Mouse (Mus musculus): ENCODE measurements around the gene Wnt7a. TPM values are rescaled to one million over a fixed set of nuclear protein-coding genes. Genes with fewer than 3 reads are reported as not detected.

The Wnt7a gene
- polyA plus RNA-seq, 1 experiment from 2014 or later: 11.5 TPM

GRCm38 (mm10) chr6:91359672-91360370 is 51.3 kb downstream of the Wnt7a start:
- Histone ChIP-seq H3K9ac (ENCODE audit: low read length) (no peak overlapping the region), H3K4me3 (ENCODE audit: low read depth, low read length) (no peak overlapping the region), H3K36me3 (ENCODE audit: control insufficient read depth, insufficient read depth, low read length) (no peaks in the 10 kb centered on the region), H3K9me3 (ENCODE audit: control insufficient read depth, low read length) (no peaks in the 10 kb centered on the region), H3K4me1 (ENCODE audit: control insufficient read depth, insufficient read depth, low read length) (0 out of 2 replicates have a peak, but pooled peaks cover 3% of the 10 kb centered on the region), H3K27ac (ENCODE audit: low read depth, low read length) (no peak overlapping the region), H3K4me2 (ENCODE audit: low read depth) (no peak overlapping the region), H3K27me3 (ENCODE audit: control insufficient read depth, insufficient read depth, low read length) (no peaks in the 10 kb centered on the region)
- WGBS: 85% methylated on average over 7 of the region's 7 CpGs
- ATAC-seq (ENCODE audit: insufficient read depth, low FRiP score, low TSS enrichment) (no peak), DNase-seq (ENCODE audit: low spot score) (no peak)

GRCm38 (mm10) chr6:91358866-91359656 is 52.1 kb downstream of the Wnt7a start:
- no peak for DNase-seq (ENCODE audit: low spot score)
- Histone ChIP-seq H3K9ac (ENCODE audit: low read length) (no peak overlapping the region), H3K4me3 (ENCODE audit: low read depth, low read length) (no peak overlapping the region), H3K36me3 (ENCODE audit: control insufficient read depth, insufficient read depth, low read length) (no peaks in the 10 kb centered on the region), H3K9me3 (ENCODE audit: control insufficient read depth, low read length) (no peaks in the 10 kb centered on the region), H3K27me3 (ENCODE audit: control insufficient read depth, insufficient read depth, low read length) (no peaks in the 10 kb centered on the region), H3K4me2 (ENCODE audit: low read depth) (no peak overlapping the region), H3K27ac (ENCODE audit: low read depth, low read length) (no peak overlapping the region), H3K4me1 (ENCODE audit: control insufficient read depth, insufficient read depth, low read length) (0 out of 2 replicates have a peak, but pooled peaks cover 3% of the 10 kb centered on the region)
- ATAC-seq (ENCODE audit: insufficient read depth, low FRiP score, low TSS enrichment): no peak
- WGBS: 85% methylated on average over 6 of the region's 6 CpGs

GRCm38 (mm10) chr6:91358394-91358793 is 52.8 kb downstream of the Wnt7a start:
- ATAC-seq (ENCODE audit: insufficient read depth, low FRiP score, low TSS enrichment) (no peak), DNase-seq (ENCODE audit: low spot score) (no peak)
- H3K4me3 ChIP-seq (ENCODE audit: low read depth, low read length): no peak overlapping the region
- H3K27me3 ChIP-seq (ENCODE audit: control insufficient read depth, insufficient read depth, low read length): no peaks in the 10 kb centered on the region
- no peak overlapping the region for H3K4me2 ChIP-seq (ENCODE audit: low read depth)
- 62% methylated on average over 2 of the region's 2 CpGs for WGBS
- H3K9ac ChIP-seq (ENCODE audit: low read length): no peak overlapping the region
- H3K4me1 ChIP-seq (ENCODE audit: control insufficient read depth, insufficient read depth, low read length): 0 out of 2 replicates have a peak, but pooled peaks cover 3% of the 10 kb centered on the region
- no peaks in the 10 kb centered on the region for H3K36me3 ChIP-seq (ENCODE audit: control insufficient read depth, insufficient read depth, low read length)
- H3K27ac ChIP-seq (ENCODE audit: low read depth, low read length): no peak overlapping the region
- H3K9me3 ChIP-seq (ENCODE audit: control insufficient read depth, low read length): no peaks in the 10 kb centered on the region

GRCm38 (mm10) chr6:91357238-91357876 is 53.8 kb downstream of the Wnt7a start:
- Histone ChIP-seq H3K9me3 (ENCODE audit: control insufficient read depth, low read length) (no peaks in the 10 kb centered on the region), H3K4me3 (ENCODE audit: low read depth, low read length) (no peak overlapping the region), H3K9ac (ENCODE audit: low read length) (no peak overlapping the region), H3K27me3 (ENCODE audit: control insufficient read depth, insufficient read depth, low read length) (no peaks in the 10 kb centered on the region), H3K4me2 (ENCODE audit: low read depth) (no peak overlapping the region), H3K36me3 (ENCODE audit: control insufficient read depth, insufficient read depth, low read length) (no peaks in the 10 kb centered on the region), H3K27ac (ENCODE audit: low read depth, low read length) (no peak overlapping the region), H3K4me1 (ENCODE audit: control insufficient read depth, insufficient read depth, low read length) (0 out of 2 replicates have a peak, but pooled peaks cover 3% of the 10 kb centered on the region)
- ATAC-seq (ENCODE audit: insufficient read depth, low FRiP score, low TSS enrichment) (no peak), DNase-seq (ENCODE audit: low spot score) (no peak)
- 59% methylated on average over 13 of the region's 13 CpGs for WGBS

- no peaks in the 10 kb centered on the region for H3K9me3 ChIP-seq (ENCODE audit: control insufficient read depth, low read length)
- peaks cover 40% of the 10 kb centered on the region for H3K4me1 ChIP-seq (ENCODE audit: control insufficient read depth, insufficient read depth, low read length)
- peak overlapping the region; percentile 14; the same call in 1 of the 2 replicates for H3K9ac ChIP-seq (ENCODE audit: low read length)
- no peaks in the 10 kb centered on the region for H3K36me3 ChIP-seq (ENCODE audit: control insufficient read depth, insufficient read depth, low read length)
- ATAC-seq (ENCODE audit: insufficient read depth, low FRiP score, low TSS enrichment) (no peak), DNase-seq (ENCODE audit: low spot score) (no peak)
- H3K4me2 ChIP-seq (ENCODE audit: low read depth): no peak overlapping the region
- H3K4me3 ChIP-seq (ENCODE audit: low read depth, low read length): no peak overlapping the region
- H3K27ac ChIP-seq (ENCODE audit: low read depth, low read length): no peak overlapping the region
- H3K27me3 ChIP-seq (ENCODE audit: control insufficient read depth, insufficient read depth, low read length): no peaks in the 10 kb centered on the region
- 55% methylated on average over 9 of the region's 9 CpGs for WGBS
Measured at GRCm38 (mm10) chr6:91349620-91350019, 61.5 kb downstream of the Wnt7a start.

GRCm38 (mm10) chr6:91347721-91348120 is 63.4 kb downstream of the Wnt7a start:
- ATAC-seq (ENCODE audit: insufficient read depth, low FRiP score, low TSS enrichment): peak; percentile 46
- peak; percentile 66 for DNase-seq (ENCODE audit: low spot score)
- Histone ChIP-seq H3K4me3 (ENCODE audit: low read depth, low read length) (no peak overlapping the region), H3K9me3 (ENCODE audit: control insufficient read depth, low read length) (no peaks in the 10 kb centered on the region), H3K4me2 (ENCODE audit: low read depth) (no peak overlapping the region), H3K4me1 (ENCODE audit: control insufficient read depth, insufficient read depth, low read length) (peaks cover 46% of the 10 kb centered on the region), H3K36me3 (ENCODE audit: control insufficient read depth, insufficient read depth, low read length) (no peaks in the 10 kb centered on the region), H3K27me3 (ENCODE audit: control insufficient read depth, insufficient read depth, low read length) (no peaks in the 10 kb centered on the region), H3K27ac (ENCODE audit: low read depth, low read length) (peak overlapping the region; percentile 88), H3K9ac (ENCODE audit: low read length) (no peak overlapping the region)
- WGBS: 19% methylated on average over 7 of the region's 7 CpGs

- Histone ChIP-seq H3K4me3 (ENCODE audit: low read depth, low read length) (no peak overlapping the region), H3K36me3 (ENCODE audit: control insufficient read depth, insufficient read depth, low read length) (no peaks in the 10 kb centered on the region), H3K27me3 (ENCODE audit: control insufficient read depth, insufficient read depth, low read length) (no peaks in the 10 kb centered on the region), H3K27ac (ENCODE audit: low read depth, low read length) (peak overlapping the region; percentile 88), H3K9ac (ENCODE audit: low read length) (peak overlapping the region; percentile 39), H3K4me2 (ENCODE audit: low read depth) (no peak overlapping the region), H3K9me3 (ENCODE audit: control insufficient read depth, low read length) (no peaks in the 10 kb centered on the region), H3K4me1 (ENCODE audit: control insufficient read depth, insufficient read depth, low read length) (peaks cover 46% of the 10 kb centered on the region)
- ATAC-seq (ENCODE audit: insufficient read depth, low FRiP score, low TSS enrichment) (no peak), DNase-seq (ENCODE audit: low spot score) (no peak)
- 33% methylated on average over 3 of the region's 3 CpGs for WGBS
Measured at GRCm38 (mm10) chr6:91346906-91347156, 64.3 kb downstream of the Wnt7a start.

GRCm38 (mm10) chr6:91346071-91346905 is 64.9 kb downstream of the Wnt7a start:
- WGBS: 19% methylated on average over 10 of the region's 10 CpGs
- no peak overlapping the region for H3K4me2 ChIP-seq (ENCODE audit: low read depth)
- H3K27ac ChIP-seq (ENCODE audit: low read depth, low read length): peak overlapping the region; percentile 88
- no peak overlapping the region for H3K4me3 ChIP-seq (ENCODE audit: low read depth, low read length)
- no peaks in the 10 kb centered on the region for H3K27me3 ChIP-seq (ENCODE audit: control insufficient read depth, insufficient read depth, low read length)
- peaks cover 46% of the 10 kb centered on the region for H3K4me1 ChIP-seq (ENCODE audit: control insufficient read depth, insufficient read depth, low read length)
- H3K9ac ChIP-seq (ENCODE audit: low read length): peak overlapping the region; percentile 39
- ATAC-seq (ENCODE audit: insufficient read depth, low FRiP score, low TSS enrichment) (peak; percentile 85), DNase-seq (ENCODE audit: low spot score) (peak; percentile 79)
- no peaks in the 10 kb centered on the region for H3K36me3 ChIP-seq (ENCODE audit: control insufficient read depth, insufficient read depth, low read length)
- H3K9me3 ChIP-seq (ENCODE audit: control insufficient read depth, low read length): no peaks in the 10 kb centered on the region
